Mouse (Mus musculus): Measurements from ENCODE around the gene Pde1a.

Pde1a gene

DNA sequence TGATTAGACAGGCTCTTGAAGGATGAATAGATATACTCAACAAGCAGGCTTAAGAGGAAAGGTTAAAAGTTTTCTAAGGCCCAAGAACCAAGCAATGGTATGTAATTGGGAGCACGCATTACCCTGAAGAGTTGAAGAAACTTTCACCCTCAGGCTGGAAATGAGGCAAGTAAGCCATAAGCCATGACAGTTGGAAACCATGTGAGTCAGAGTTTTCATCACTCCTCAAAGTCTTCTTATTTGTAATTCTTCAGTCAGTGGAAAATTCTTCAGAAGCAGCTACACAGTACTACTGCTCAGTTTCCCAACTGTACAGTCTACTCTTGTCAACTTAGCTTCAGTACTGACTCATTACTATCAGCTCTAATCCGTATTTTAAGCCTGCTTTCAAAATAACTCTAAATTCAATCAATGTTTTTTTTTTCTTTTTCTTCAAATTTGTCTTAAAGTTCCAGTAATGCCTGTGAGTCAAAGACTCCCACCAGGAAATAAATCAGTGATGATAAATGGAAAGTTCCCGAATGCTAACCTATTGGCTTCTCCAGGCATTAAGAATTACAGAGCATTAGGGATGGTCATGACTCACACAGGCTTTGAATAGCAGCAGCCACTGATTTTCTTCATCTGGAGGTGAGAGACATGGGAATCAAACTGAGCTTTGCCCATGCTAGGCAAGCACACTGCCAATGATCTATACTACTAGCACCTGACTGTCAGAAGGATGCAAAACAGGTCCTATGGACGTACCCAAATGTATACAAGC lies 82.3 kb downstream of the Pde1a start:
- no peak for DNase-seq (ENCODE audit: low spot score in 2 of 2)

DNA sequence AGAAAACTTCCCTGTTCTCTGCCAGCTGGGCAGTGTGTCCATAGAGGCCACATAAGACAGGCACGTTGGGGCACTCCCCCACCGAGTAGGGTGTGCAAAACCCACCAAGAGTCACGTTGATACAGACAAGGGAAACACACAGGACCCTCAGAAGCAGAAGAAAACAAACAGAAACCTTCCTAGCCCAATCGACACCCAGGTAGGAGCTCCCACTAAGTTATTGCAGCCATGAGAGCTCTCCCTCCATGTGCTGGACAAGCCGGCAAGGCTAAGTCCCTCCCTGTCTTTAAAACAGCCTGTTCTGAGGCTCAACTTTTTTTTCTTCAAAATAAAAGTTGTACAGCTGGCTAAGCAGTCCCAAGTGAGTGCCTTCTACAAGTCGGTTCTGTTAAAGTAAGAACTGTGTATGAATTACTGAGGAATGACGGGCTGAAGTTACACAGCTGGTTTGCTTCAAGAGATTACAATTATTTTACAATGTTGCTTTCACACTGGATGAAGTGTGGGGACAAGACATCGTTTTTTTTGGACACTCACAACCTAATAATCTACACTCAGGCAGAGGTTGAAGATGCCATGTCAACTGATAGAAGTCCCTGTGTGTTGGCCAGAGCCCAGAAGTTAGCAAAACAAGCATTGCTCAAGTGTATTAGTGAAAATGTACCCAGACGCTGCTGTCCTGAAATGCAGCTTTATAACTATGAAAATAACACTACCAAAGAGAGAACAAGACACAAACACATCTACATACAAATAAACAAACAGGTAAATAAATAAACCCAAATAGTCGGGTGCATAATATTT lies 90.4 kb downstream of the Pde1a start:
- DNase-seq (ENCODE audit: low spot score in 2 of 2): no peak

DNA sequence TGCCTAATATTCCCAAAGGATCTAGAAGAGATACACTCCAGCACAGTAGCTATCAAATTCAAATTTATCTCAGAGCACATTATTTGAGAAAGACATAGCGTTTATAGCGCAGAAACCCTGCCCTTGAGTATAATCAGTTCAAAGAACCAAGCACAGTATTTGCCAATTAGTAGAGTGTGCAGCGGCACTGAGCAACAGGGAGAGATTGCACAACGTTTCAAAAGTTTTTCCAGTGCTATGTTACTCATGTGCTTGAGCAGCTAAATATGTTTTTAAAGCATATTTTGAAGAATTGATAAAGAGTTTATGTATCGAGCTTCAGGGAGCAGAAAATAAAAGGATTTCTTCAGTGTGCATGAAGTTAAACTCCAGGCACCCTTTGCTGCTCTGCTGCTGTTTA lies 91.3 kb downstream of the Pde1a start:
- DNase-seq (ENCODE audit: low spot score in 2 of 2): no peak

DNA sequence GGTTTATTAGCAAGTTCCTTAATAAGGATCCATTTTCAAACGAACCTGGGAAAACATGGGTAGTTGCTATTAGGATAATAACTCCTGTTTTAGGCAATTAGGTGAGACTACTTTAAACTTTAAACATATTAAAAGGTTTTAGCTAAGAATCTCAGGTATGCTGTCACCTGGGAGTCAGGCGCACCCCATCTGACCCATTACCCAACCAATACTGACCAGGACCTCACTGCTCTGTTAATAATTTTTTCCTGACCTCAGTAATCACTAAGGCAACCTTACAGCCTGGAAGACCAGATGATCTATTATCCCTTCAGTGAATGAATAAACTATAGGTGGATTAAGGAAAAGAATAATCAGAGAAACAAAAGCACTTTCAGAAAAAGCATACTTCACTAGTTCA lies 100.2 kb downstream of the Pde1a start:
- DNase-seq (ENCODE audit: low spot score in 2 of 2): no peak

- no peak for DNase-seq (ENCODE audit: low spot score in 2 of 2)
Observed at GRCm38 (mm10) chr2:80026053-80026452, 103.2 kb downstream of the Pde1a start.

DNA sequence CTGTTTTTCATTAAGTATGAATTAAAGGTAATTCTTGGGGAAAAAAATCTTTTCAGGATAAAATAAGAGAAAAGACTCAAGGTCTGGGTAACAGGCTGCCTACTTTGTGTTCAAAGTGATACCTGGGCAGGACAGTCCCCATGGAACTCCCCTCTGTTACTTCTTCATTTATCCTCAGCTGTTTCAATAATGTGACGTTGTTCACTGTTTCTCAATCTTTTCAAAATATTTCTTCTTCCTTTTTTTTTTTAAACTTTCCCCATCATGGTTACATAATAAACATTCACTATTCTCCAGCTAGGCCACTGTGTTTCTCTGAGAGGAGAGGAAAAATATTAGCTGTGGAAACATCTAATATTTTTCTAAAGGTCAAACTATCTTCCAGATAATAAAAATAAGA lies 103.7 kb downstream of the Pde1a start:
- DNase-seq (ENCODE audit: low spot score in 2 of 2): no peak

DNA sequence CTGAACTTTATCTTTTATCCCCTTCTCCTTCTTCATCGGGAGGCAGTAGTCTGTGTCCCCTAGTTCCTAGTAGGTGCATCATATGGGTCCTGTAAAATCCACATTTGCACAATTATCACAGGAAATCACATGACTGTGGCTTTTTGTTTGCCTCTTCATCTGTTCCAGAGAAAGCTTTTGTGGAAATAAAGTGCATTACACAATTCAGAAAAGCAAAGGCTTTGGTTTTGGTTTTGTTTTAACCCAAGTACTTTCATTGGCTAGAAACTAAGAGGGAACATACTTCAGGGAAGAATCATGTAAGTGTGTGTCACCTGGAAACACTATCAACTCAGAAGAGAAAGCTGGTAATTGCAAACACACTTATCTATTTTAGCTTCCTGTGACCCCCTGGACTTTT lies 104.2 kb downstream of the Pde1a start:
- no peak for DNase-seq (ENCODE audit: low spot score in 2 of 2)

- no peak for DNase-seq (ENCODE audit: low spot score in 2 of 2)
Observed at GRCm38 (mm10) chr2:80014161-80014560, 115.1 kb downstream of the Pde1a start.

DNA sequence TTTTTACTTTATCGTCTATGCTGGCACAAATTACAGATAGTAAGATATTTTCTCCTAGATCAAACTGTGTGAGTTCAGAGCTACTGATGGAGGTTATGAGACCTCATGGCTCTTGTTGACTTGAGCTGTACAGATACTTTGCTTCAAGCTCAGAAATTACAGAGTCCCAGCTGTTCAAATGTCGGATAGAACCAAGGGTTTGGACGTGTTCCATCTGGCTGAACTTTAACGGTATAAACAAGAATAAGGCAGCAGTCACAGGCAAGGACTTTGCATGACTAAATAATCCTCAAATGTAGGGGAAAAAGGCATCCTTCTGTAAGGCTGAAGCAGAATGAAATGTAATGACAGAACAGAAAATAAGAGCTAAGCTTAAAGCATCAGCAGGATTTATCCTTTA lies 116.2 kb downstream of the Pde1a start:
- DNase-seq (ENCODE audit: low spot score in 2 of 2): no peak

GRCm38 (mm10) chr2:79999168-79999567 lies 130.1 kb downstream of the Pde1a start:
- DNase-seq (ENCODE audit: low spot score in 2 of 2): no peak

DNA sequence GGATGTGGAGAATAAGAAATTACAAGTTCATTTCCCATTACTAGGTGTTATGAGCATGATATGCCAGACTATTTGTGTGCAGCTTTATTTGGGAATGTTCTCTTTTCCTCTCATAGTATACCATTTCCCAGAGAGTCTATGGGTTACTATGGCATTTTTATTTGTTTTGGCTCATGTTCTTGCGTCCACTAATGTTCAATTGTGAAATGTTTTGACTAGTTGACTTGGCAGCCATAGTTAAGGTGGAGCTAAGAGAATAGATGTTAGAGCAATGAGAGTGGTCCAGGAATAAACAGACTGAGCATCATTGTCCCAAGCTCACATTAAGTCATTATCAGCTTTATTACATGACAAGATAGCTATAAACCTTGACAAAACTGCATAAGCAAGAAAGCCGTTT lies 130.8 kb downstream of the Pde1a start:
- DNase-seq (ENCODE audit: low spot score in 2 of 2): no peak

DNA sequence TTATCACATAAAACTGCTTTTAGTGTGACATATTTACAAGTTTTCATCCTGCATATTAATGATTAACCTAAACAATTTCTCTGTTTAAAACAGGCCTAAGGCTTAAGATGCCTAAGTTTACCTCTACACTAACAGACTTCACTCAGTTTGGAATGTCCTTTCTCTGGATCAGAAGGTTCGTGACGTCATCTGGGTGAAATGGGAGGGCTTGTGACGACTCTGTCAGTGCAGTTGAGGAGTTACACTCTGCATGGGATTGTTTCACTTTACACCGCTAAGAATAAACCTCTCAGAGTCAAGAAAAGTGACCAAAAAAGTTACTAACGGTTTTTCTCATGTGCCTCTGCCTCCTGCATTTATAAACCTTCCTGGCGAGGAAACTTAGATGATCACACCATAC lies 137.6 kb downstream of the Pde1a start:
- no peak for DNase-seq (ENCODE audit: low spot score in 2 of 2)

- no peak for DNase-seq (ENCODE audit: low spot score in 2 of 2)
Observed at GRCm38 (mm10) chr2:79983778-79984177, 145.5 kb downstream of the Pde1a start.

DNA sequence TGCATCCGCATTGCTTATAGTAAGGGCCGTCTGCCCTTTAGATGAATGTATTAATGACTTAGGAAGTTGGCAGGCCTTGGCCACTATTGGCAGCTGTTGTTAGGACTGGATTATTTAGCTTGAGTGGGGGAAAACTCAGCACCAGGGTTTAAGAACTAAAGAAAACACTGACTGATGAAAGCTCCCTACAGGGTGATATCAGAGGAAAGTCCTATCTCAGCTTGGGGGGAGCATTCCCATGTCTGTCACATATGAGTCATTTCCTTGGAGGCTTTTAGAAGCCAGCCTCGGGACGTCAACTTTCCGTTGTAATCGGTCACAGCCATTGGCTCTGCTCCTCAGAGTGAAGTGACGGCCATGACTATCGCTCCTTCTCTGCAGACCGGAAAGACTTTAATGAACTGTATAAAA lies 146.0 kb downstream of the Pde1a start:
- DNase-seq (ENCODE audit: low spot score in 2 of 2): no peak

- no peak for DNase-seq (ENCODE audit: low spot score in 2 of 2)
Observed at GRCm38 (mm10) chr2:79981781-79982180, 147.5 kb downstream of the Pde1a start.

DNA sequence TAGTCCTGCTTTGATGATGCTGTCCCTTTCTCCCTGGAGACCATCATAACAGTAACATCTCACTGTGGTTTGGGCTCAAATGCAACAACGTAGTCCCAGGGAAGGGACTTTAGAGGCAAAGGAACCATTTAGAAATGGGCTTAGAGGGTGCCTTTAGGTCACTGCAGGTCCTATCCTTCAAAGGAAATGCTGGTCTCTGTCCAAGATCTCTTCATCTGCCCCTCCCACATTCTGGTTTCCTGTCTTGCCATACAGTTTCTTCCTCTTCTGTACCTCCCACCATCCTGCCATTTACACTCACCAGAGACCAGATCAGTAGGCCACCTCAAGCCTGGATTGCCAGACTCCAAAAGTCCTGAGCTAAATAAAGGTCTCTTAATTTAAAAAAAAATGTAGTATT lies 150.3 kb downstream of the Pde1a start:
- DNase-seq (ENCODE audit: low spot score in 2 of 2): no peak

DNA sequence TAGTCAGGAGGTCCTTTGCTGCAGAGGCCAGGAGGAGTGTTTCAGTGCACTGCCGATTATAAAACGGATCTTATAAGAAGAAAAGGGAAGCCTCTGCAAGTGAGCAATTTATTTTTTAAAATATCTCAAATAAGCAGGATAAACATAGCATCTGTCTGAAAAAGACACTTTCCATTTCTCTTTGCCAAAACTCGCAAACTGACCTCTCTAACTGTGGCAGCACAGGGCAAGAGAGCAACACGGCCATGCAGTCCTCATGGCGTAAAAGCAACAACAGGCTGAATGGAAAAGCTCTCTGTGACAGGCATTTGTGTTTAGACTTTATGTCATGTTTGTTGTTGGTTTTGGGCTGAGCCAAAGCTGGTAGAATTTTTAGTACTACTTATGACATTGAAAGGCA lies 152.0 kb downstream of the Pde1a start:
- no peak for DNase-seq (ENCODE audit: low spot score in 2 of 2)

DNA sequence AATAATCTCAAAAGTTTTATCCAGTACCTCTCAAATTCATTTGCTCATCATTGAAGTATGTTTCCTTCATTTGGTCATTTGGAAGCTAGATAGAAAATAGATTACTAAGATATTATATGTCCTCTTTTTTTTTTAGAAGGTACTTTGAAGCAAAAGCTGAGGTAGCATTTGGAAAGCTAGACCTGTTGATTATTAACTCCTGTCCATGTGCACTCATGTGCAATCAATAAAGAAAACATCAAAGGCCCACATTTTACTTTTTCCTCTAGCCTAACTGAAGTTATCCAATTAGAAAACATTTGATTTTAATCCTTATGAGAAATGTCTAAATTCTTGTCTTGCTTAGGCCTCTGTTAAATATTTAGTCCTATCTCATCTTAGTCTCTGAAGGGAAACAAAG lies 153.3 kb downstream of the Pde1a start:
- no peak for DNase-seq (ENCODE audit: low spot score in 2 of 2)

GRCm38 (mm10) chr2:79972271-79972670 lies 157.0 kb downstream of the Pde1a start:
- no peak for DNase-seq (ENCODE audit: low spot score in 2 of 2)

GRCm38 (mm10) chr2:79969594-79969993 lies 159.7 kb downstream of the Pde1a start:
- no peak for DNase-seq (ENCODE audit: low spot score in 2 of 2)

DNA sequence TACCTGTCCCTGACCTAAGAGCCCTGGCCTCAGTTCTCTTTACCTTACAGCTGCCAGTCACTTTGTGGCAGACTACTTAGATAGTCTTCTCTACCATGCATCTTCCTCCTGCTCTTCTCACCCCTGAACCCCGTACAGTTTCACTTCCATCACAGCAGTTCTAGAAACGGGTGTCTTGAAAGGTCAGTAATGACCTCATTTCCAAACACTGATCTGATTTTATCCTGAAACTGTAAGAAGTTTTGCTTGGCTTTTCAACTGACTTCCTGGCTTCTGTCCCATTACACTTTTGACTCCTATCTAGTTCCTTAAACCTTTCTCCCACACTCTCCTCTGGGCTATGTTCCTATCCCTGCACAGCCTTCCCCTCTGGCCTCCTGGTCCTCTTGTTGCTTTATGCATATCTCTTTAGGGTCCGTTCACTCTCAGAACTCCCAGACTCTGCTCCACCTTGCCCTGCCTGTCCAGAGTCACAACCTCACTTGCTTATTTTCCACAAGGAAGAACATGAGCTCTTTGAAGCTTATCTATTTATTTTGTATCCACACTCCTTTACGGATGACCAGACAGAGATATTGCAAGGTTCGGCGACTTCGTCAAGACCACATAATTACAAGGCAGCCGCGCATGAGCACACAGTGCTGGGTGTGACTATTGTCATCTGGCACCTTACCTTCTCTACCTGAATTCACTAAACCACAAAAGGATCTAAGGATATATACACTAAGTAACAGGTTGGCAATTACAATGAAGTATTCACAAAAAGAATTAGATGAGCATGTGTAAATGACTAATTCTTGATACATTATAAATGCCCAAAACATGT lies 162.4 kb downstream of the Pde1a start:
- DNase-seq (ENCODE audit: low spot score in 2 of 2): no peak

DNA sequence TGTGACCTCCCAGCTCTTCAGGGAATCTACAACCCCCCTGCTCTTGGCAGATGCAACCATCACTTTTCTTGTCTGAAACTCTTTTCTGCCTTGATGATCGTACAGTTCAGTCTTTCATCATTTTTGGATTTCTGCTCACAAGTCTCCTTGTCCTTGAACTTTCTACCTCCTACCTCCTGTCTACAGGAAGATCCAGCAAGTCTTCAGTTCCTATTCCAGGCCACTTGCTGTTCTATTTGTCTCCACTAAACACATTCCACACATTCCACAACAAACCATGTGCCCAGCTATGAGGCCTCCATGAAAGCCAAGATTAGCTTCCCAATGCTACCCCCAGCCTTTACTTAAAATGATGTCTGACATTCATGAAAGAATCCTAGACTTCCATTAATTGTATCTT lies 163.2 kb downstream of the Pde1a start:
- no peak for DNase-seq (ENCODE audit: low spot score in 2 of 2)

Data from frontal cortex, postnatal 14 days (tissue).